Mouse (Mus musculus) kidney, postnatal 10 days (tissue): ENCODE measurements around the gene Dpp3.
"Not testable (repeated sequence)": the region's sequence is repeated elsewhere in the genome, so short reads cannot be mapped to it uniquely, and the experiment has no call there.

Experiments
- DNase-seq: peaks from one replicate; pipeline ENCODE4 v3.0.0; 2021; ENCODE audit warnings: mixed read lengths

Dpp3 gene

DNA sequence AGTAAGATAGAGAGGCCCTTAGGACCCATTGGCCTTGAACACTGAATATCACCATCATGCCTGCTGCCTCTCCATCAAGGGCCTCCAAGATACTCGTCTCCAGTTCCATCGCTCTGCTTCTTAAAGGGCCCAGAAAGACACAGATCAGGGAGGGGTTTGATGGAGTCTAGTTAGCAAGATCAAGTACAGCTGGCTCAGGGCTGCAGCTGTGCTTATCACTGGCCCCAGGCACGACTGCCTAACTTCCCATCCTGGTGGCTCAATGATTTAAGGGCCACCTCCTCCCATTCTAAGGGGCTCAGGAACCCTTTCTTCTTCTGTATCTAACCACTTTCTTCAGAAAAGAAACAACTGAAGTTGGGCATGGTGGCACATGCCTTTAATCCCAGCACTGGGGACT, 36.3 kb downstream of the Dpp3 start:
- no peak for DNase-seq

DNA sequence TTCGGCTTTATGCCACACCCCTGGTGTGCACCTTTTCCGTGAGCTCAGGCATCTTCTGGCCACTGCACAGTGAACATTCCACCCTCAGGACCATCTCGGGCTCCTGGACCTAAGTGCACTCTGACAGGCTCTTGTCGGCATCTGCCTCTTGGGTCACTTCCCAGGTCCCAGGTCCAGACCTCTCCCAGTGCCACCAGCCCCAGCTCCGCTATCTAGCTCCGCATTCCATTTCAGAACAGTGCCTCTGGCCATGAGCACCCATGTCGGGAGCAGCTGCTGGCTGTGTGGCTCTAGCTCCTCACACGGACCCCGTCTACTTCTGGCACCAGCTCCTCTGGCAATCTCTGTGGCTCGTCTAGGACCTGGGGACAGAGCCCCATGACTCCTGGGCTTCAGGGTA, 38.3 kb downstream of the Dpp3 start:
- no peak for DNase-seq

DNA sequence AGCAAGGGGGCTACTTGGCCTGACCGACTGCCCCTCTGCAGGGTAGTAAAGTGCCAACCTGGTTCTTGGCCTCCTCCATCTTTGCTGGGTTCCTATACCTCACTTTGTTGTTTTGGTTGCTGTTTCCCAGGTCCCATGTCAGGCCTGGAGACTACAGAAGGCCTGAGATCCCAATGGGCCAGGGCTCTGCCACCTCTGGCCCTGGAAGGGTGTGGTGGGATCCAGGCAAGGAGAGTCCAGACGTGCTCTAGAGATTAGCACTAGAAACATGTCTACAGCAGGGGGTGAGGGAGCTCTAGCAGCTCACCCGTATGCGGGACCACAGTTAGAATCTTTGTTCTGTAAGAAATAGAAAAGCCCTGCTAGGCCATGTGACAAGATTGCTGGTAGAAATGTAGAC, 44.1 kb downstream of the Dpp3 start:
- no peak for DNase-seq

DNA sequence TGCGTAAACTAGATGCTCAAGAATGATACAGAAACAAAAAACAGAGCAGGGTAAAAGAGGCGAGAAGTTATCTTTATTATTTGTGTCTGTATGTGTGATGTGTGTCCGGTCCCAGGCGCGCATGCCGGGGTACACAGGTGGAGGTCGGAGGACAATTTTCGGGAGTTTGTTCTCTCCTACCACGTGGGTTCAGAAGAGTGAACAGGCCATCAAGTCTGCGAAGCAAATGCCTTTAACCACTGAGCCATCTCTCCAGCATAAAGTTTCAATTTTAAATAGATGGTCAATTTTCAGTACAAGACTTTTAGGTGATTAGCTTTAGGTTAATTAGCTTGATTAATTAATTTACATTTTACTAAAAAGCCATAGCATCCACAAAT, 48.8 kb downstream of the Dpp3 start:
- DNase-seq = no peak

DNA sequence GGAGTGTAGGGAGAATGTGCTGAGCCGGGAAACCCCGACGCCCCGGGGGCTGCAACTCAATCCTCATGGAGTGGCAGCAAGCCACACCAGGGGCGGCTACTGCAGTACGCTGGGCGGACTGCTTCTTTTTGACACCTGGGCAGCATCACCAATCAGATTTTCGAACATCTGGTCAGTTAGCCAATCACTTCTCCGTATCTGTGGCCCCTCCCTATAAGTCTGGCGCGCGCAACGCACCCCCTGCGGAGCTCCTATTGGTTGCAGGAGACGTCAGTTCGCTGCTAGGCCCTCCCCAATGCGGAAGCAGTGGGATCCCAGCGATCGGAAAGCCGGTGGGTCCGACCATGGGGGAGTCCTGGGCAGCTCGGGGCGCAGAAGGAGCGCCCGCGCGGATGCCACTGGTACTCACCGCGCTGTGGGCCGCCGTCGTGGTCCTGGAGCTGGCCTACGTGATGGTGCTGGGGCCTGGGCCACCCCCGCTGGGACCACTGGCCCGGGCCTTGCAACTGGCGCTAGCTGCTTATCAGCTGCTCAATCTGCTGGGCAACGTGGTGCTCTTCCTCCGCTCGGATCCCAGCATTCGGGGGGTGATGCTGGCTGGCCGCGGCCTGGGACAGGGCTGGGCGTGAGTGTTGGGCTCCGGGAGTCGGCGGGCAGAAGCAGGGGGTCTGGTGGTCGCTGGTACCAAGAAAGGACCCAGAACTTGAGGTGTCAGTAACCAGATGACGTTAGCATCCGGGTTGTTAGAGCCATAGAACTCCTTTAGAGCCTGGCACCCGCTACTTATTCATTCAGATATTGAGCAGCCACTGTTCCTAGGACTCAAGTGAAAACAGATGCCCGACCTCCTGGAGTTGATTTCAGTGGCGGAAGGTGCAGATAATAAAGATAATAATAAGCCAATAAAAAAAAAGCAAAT, 49.4 kb downstream of the Dpp3 start, which contains the start of gene Zdhhc24:
Gene Zdhhc24, plus strand, starts transcription at position 264 of the 919 bp plus-strand sequence.
- peak; percentile 96 for DNase-seq

DNA sequence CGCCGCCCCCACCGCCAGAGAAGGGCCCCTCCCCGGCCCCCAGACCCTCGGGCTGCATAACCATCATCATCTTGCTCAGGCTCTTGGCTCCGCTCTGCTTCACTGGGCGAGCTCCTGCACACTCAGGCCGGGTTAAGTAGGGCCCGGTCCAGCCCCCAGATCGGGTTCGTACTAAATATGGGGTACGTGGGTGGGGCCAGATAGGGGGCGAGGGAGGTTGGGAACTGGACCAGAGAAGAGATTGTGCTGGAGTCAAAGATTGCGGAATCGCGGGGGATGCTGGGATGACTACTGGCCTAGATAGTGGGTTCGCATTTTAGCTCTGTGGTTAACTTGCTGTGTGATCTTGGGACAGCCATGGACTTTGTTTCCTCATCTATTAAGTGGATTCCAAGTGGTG, 50.3 kb downstream of the Dpp3 start, which contains the start of gene Actn3:
Gene Actn3, minus strand, starts transcription at position 125 of the 400 bp plus-strand sequence.
- DNase-seq = peak; percentile 71

DNA sequence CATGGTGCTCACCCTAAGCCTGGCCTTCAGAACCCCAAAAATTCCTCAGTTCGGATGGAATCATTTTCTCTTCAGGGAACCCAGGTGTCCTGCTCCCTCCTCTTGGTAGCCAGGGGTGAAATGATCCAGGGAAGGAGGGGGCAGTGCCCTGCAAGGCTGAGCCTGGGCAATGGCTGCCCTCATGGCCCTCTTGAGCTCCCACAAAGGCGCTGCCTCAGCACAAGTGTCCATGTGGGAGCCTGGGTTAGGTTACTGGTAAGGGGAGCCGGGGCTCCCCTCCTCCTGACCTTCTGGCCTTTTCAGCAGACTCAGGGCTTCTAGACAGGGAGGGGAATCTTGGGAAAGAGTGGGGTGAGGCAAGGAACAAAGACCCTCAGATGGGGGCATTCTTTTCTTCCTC, 51.3 kb downstream of the Dpp3 start:
- no peak for DNase-seq

DNA sequence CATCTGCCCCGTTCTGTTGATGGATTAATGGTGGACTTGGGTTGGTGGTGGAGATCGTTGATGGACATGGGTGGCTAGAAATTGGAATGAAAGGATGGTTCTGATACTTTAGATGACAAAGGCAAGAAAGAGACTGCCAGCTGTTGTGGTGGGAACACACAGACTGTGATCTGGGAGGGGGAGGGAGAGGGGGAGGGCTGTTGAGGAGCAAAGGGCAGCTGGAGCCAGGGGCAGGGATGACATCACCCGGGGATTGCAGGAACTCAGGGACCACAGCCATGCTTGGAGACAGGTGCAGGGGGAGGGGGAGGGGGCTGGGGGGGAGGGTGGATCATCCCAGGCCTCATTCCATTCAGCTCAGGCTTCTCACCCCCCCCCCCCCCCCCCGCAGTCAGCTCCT, 51.8 kb downstream of the Dpp3 start:
- no peak for DNase-seq

DNA sequence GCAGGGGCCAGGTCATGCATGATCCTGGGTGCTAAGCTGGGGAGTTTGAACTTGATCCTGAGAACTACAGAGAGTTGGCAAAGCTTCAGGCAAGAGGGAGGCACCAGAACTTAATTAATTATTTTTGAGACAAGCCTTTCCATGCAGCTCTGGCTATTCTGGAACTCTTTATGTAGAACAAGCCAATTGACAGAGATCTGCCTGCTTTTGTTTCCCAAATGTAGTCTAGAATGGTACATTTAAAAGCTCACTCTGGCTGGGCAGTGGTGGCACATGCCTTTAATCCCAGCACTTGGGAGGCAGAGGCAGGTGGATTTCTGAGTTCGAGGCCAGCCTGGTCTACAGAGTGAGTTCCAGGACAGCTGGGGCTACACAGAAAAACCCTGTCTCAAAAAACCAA, 53.5 kb downstream of the Dpp3 start:
- not testable (repeated sequence) for DNase-seq

DNA sequence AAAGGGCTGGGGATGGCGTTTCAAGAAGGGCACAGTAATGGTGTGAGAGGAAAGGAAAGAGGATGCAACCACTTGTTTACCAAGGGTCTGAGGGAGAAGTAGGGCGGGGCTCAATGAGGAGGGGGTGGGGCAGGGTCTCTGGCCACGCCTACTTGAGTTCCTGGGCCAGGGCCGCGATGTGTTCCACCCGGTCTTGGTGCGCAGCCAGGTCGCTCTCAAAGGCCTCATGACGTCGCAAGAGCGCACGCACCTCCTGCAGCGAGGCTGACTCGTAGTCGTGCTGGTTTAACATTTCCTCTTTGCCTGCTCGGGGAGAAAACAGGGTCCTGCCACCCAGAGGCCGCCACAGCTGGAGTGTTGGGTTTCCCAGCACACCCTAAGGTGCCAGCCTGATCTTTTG, 62.9 kb downstream of the Dpp3 start:
- DNase-seq = peak; percentile 76

DNA sequence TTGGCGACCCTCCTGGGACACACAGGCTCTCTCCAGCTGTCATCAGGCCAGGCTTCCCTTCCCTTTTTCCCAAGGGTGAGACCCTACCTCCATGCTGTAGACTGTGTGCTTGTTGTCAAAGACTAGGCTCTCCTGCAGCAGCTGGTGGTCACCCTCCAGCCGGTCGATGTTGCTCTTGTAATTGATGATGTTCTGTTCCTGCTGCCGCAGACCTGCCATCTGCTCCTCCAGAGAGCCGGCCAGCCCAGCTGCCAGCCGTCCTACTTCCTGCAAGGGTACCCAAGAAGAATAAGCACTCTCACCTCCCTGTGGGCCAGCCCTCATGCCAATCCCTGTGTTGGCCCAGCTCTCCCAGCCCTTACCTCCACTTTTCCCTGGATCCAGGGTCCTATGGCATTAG, 65.0 kb downstream of the Dpp3 start:
- no peak for DNase-seq

DNA sequence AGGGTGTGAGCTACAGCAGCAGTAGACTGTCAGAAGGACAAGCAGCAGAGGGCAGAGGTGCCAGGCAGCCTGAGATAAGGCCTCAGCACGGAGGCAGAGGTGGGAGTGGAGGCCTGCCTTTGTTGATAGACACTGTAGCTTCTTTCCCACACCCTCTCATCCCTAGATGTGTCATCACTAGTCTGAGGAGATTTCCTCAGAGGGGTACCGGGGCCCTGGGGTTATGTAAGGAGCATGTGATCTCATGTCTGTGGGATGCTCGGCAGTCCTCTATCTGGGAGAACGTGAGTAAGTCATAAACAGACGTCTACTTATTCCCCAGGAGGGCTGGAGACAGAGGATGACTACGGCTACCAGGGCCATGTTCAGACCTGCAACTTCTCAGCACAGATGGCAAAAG, 69.0 kb downstream of the Dpp3 start:
- DNase-seq = no peak
